Mouse (Mus musculus): ENCODE data around the gene Galr2. TPM values are rescaled to one million over a fixed set of nuclear protein-coding genes. Genes with fewer than 3 reads are reported as not detected.

Gene Galr2
- polyA plus RNA-seq, 1 experiment from 2014 or later, result 0.33 TPM

GRCm38 (mm10) chr11:116255090-116255981 lies 25.4 kb upstream of the Galr2 start:
- WGBS, result 91% methylated on average over 22 of the region's 22 CpGs
- no peak for DNase-seq (ENCODE audit: low spot score)
- no peaks in the 10 kb centered on the region for H3K9me3 ChIP-seq
- peaks cover 100% of the 10 kb centered on the region for H3K36me3 ChIP-seq
- no peaks in the 10 kb centered on the region for H3K27me3 ChIP-seq (ENCODE audit: insufficient read depth, poor library complexity, severe bottlenecking)
- no peak overlapping the region for H3K4me3 ChIP-seq
- no peak overlapping the region for H3K27ac ChIP-seq
- no peaks in the 10 kb centered on the region for H3K4me1 ChIP-seq (replicated peaks)

- no peak for DNase-seq (ENCODE audit: low spot score)
- Histone ChIP-seq H3K4me1 (replicated peaks) (no peaks in the 10 kb centered on the region), H3K27me3 (ENCODE audit: insufficient read depth, poor library complexity, severe bottlenecking) (no peaks in the 10 kb centered on the region), H3K9me3 (no peaks in the 10 kb centered on the region), H3K36me3 (peaks cover 100% of the 10 kb centered on the region), H3K27ac (no peak overlapping the region), H3K4me3 (no peak overlapping the region)
- 92% methylated on average over 9 of the region's 9 CpGs for WGBS
These were observed 24.6 kb upstream of the Galr2 start for GRCm38 (mm10) chr11:116255982-116256675.

DNA sequence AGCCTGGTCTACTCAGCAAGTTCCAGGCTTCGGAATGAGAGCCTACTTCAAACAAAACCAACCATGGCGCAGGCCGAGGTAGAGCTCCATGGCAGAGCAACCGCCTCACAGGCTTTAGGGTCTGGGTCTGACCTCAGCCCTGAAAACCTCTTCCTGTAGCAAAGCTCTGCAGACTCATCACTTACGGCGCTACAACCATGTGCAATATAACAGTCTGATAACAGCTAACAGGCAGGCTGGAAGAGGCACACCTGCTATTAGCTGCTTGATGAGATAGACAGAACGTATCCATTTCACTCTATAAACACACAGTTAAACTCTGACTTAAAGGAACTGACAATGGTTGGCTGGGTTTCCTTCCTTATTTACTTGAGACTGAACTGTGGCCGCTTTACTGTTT lies 21.3 kb upstream of the Galr2 start:
- Histone ChIP-seq H3K27ac (no peak overlapping the region), H3K4me3 (no peak overlapping the region), H3K27me3 (ENCODE audit: insufficient read depth, poor library complexity, severe bottlenecking) (no peaks in the 10 kb centered on the region), H3K4me1 (replicated peaks) (no peaks in the 10 kb centered on the region), H3K36me3 (peaks cover 100% of the 10 kb centered on the region), H3K9me3 (no peaks in the 10 kb centered on the region)
- 97% methylated on average over 8 of the region's 8 CpGs for WGBS
- no peak for DNase-seq (ENCODE audit: low spot score)

- DNase-seq (ENCODE audit: low spot score), result no peak
- Histone ChIP-seq H3K9me3 (no peaks in the 10 kb centered on the region), H3K27me3 (ENCODE audit: insufficient read depth, poor library complexity, severe bottlenecking) (no peaks in the 10 kb centered on the region), H3K27ac (no peak overlapping the region), H3K36me3 (peaks cover 100% of the 10 kb centered on the region), H3K4me1 (replicated peaks) (no peaks in the 10 kb centered on the region), H3K4me3 (no peak overlapping the region)
- 87% methylated on average over 7 of the region's 7 CpGs for WGBS
These were observed 20.5 kb upstream of the Galr2 start for GRCm38 (mm10) chr11:116260259-116260658.

DNA sequence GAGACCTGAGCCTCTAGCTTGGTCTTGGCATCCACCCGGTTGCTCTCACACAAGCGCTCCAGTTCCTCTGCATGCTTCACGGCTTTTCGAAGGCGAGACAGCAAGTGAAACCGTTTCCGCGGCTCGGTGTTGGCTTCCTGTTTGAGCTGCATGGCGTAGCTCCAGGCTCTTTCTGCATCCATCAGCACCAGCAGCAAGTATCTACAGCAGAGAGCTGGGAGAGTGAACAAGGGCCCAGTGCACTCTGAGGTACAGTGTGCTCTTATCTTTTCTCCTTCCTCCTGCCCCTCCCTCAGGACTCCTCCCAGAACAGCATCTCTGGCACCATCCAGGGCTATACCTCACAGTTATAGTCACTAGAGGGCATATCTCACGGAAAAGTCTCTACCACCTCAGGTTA lies 15.4 kb upstream of the Galr2 start:
- H3K9me3 ChIP-seq, result no peaks in the 10 kb centered on the region
- H3K4me1 ChIP-seq (replicated peaks), result no peaks in the 10 kb centered on the region
- DNase-seq (ENCODE audit: low spot score), result no peak
- WGBS, result 95% methylated on average over 11 of the region's 11 CpGs
- no peak overlapping the region for H3K27ac ChIP-seq
- peaks cover 100% of the 10 kb centered on the region for H3K36me3 ChIP-seq
- H3K27me3 ChIP-seq (ENCODE audit: insufficient read depth, poor library complexity, severe bottlenecking), result no peaks in the 10 kb centered on the region
- no peak overlapping the region for H3K4me3 ChIP-seq

- Histone ChIP-seq H3K27ac (no peak overlapping the region), H3K27me3 (ENCODE audit: insufficient read depth, poor library complexity, severe bottlenecking) (no peaks in the 10 kb centered on the region), H3K4me1 (replicated peaks) (no peaks in the 10 kb centered on the region), H3K9me3 (no peaks in the 10 kb centered on the region), H3K36me3 (peaks cover 100% of the 10 kb centered on the region), H3K4me3 (no peak overlapping the region)
- DNase-seq (ENCODE audit: low spot score), result no peak
- WGBS, result 93% methylated on average over 4 of the region's 4 CpGs
These were observed 14.9 kb upstream of the Galr2 start for GRCm38 (mm10) chr11:116265850-116266249.

DNA sequence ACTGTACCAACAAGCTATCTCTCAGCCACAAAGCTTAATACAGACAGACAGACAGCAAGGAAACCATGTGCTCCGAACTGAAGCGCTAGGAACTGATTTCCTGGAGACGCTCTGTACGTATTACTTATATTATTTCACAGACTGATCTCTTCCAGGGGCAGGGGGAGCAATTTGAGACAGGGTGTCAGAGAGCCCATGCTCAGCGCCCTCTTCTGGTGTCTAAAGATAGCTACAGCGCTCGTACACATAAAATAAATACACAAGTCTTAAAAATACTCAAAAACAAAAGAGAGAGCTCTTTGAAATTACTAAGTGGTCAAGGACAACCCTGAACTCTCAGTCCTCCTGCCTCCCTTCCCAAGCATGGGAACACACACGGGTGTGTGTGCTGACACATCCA lies 13.1 kb upstream of the Galr2 start:
- Histone ChIP-seq H3K36me3 (peaks cover 99% of the 10 kb centered on the region), H3K27me3 (ENCODE audit: insufficient read depth, poor library complexity, severe bottlenecking) (no peaks in the 10 kb centered on the region), H3K9me3 (no peaks in the 10 kb centered on the region), H3K4me1 (replicated peaks) (peaks cover 3% of the 10 kb centered on the region), H3K27ac (no peak overlapping the region), H3K4me3 (no peak overlapping the region)
- DNase-seq (ENCODE audit: low spot score), result no peak
- 83% methylated on average over 8 of the region's 8 CpGs for WGBS

GRCm38 (mm10) chr11:116268313-116268712 lies 12.4 kb upstream of the Galr2 start:
- no peak for DNase-seq (ENCODE audit: low spot score)
- Histone ChIP-seq H3K4me1 (replicated peaks) (peaks cover 10% of the 10 kb centered on the region), H3K4me3 (no peak overlapping the region), H3K27me3 (ENCODE audit: insufficient read depth, poor library complexity, severe bottlenecking) (no peaks in the 10 kb centered on the region), H3K36me3 (peaks cover 92% of the 10 kb centered on the region), H3K9me3 (no peaks in the 10 kb centered on the region), H3K27ac (no peak overlapping the region)
- WGBS, result 96% methylated on average over 6 of the region's 6 CpGs

DNA sequence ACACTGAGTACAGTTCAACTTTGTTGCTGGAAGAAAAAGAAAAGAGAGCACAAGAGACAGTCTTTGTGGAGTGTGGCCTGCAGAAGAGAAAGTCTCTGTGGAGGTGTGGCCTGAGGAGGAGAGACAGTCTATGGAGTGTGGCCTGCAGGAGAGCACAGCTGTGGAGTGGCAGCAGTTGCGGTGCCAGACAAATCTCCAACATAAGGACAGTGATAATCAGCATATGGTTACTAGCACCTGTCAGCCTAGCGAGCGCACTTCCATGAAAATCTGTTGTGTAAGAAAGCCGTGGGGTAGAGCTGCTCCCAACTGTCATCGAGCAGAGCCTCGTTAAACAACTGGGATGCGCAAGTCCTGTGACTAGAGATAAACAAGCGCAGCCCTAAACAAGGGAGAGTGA lies 11.2 kb upstream of the Galr2 start:
- Histone ChIP-seq H3K4me1 (replicated peaks) (peaks cover 18% of the 10 kb centered on the region), H3K4me3 (no peak overlapping the region), H3K27ac (no peak overlapping the region), H3K27me3 (ENCODE audit: insufficient read depth, poor library complexity, severe bottlenecking) (no peaks in the 10 kb centered on the region), H3K9me3 (no peaks in the 10 kb centered on the region), H3K36me3 (peaks cover 80% of the 10 kb centered on the region)
- 95% methylated on average over 8 of the region's 8 CpGs for WGBS
- no peak for DNase-seq (ENCODE audit: low spot score)

DNA sequence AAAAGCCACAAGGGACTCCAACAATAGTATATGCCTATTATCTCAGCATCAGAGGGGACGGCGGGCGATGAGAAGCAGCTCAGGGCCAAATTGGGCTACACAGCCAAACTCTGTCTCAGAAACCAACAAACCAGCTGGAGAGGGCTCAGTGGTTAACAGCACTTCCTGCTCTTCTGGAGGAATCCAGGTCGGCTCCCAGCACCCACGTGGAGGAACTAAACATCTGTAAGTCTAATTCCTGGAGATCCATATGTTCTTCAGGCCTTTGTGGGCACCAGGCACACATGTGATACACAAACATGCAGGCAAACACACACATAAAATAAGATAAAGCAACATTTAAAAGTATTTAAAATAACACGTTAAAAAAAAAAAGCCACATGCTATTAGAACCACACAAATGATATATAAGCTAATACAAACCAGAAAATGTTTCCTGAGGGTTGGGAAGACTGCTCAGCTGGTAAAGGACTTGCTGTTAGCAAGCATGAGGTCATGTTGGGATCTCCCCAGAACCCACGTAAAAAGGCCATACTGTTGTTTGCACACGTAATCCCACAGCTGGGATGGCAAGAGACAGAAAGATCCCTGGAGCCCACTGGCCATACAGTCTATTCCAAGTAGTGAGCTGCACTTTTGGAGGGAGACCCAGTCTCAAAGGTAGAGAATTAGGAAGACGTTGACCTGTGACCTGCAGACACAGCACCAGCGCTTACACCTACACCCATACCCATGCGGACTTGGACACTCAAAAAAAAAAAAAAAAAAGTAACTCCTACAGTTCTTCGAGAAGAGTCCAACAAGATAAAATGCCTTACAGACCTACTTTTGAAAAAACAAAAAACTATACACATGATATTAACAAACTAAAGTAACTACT lies 7.9 kb upstream of the Galr2 start:
- peak overlapping the region; percentile 96 for H3K4me3 ChIP-seq
- H3K4me1 ChIP-seq (replicated peaks), result peaks cover 22% of the 10 kb centered on the region
- peaks cover 47% of the 10 kb centered on the region for H3K36me3 ChIP-seq
- peak overlapping the region; percentile 94 for H3K27ac ChIP-seq
- H3K9me3 ChIP-seq, result no peaks in the 10 kb centered on the region
- DNase-seq (ENCODE audit: low spot score), result no peak
- no peaks in the 10 kb centered on the region for H3K27me3 ChIP-seq (ENCODE audit: insufficient read depth, poor library complexity, severe bottlenecking)
- WGBS, result 63% methylated on average over 12 of the region's 12 CpGs

DNA sequence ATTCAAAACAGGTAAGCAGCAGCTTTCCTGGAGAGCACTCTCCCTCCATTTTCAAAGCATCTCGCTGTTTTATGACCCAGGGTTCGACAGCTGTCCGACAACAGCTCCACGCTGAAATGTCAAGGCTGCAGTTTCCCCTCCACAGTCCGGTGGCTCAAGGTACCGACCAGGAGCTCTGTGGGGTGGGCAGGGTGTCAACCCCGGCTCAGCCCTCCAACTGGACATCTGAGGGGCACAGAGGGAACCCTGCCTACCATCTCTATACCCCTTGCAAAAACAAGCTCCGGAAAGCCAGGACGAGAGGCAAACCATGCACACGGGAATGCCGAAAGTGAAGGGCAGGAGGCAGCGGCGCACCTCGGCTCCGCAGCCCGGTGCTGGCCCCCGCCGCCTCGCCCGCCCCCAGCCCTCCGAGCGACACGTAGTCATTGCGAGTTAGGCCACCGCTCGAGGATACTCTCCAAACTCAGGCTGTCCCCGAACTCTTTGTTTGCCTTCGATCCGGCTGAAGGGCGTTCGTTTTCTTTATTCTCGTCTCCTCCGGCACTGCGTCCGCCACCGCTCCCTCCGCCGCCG lies 7.2 kb upstream of the Galr2 start:
- Histone ChIP-seq H3K27me3 (ENCODE audit: insufficient read depth, poor library complexity, severe bottlenecking) (no peaks in the 10 kb centered on the region), H3K4me3 (peak overlapping the region; percentile 96), H3K9me3 (no peaks in the 10 kb centered on the region), H3K36me3 (peaks cover 40% of the 10 kb centered on the region), H3K27ac (peak overlapping the region; percentile 94), H3K4me1 (replicated peaks) (peaks cover 22% of the 10 kb centered on the region)
- DNase-seq (ENCODE audit: low spot score), result no peak
- WGBS, result under 1% methylated on average over 39 of the region's 39 CpGs

GRCm38 (mm10) chr11:116274045-116274666 lies 6.6 kb upstream of the Galr2 start, which contains the start of gene Srp68:
TSS of gene Srp68 (minus strand) at chr11:116274217.
- 5% methylated on average over 32 of the region's 32 CpGs for WGBS
- peak within 1 kb of the TSS; percentile 96 for H3K4me3 ChIP-seq
- H3K4me1 ChIP-seq (replicated peaks), result peaks cover 22% of the 10 kb centered on the region
- no peaks in the 10 kb centered on the region for H3K9me3 ChIP-seq
- H3K27ac ChIP-seq, result peak within 1 kb of the TSS; percentile 94
- H3K36me3 ChIP-seq, result peaks cover 34% of the 10 kb centered on the region
- peak; percentile 93 for DNase-seq (ENCODE audit: low spot score)
- H3K27me3 ChIP-seq (ENCODE audit: insufficient read depth, poor library complexity, severe bottlenecking), result no peaks in the 10 kb centered on the region

All from hindbrain, embryonic 10.5 days (tissue).